Mouse (Mus musculus): Measurements from ENCODE around the gene Klf4.

Gene Klf4

DNA sequence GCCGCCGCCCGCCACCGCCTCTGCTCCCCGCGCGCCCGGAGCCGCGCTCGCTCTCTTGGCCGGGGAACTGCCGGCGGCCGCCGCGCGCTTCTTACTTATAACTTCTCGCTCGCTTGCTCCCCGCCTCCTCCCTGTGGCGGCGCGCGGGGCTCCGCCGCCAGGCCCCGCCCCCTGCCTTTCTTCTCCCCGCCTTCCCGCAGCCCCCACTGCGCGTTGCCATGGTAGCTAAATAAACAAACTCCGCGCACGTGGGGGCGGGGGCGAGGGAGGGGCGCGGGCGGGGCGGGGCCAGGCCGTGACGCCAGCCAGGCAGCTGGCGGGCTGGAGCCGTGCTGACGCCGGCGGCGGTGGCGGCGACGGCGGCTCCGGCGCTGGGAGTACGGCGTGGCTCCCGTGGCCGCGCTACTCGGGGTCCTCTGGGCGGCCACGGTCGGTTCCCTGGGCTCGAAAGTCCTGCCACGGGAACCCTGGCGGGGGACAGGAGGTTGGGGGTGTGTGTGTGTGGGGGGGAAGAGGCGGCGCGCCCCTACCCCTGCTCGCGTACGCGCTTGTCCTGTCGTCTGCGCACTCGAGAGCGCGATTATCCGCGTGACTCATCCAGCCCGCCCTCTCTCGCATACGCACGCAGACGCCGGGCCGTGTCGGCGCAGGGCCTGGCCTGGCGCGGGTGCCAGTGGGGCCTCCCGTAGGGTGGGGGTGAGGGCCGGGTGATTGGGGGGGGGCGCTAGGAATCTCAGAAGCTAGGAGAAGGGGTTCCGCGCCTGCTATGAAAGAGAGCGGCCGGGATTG lies at the start of gene Klf4:
TSS of gene Klf4 (minus strand) at position 60 of the 789 bp plus-strand sequence.
- DNase-seq (ENCODE audit: low spot score) = peak; percentile 85

DNA sequence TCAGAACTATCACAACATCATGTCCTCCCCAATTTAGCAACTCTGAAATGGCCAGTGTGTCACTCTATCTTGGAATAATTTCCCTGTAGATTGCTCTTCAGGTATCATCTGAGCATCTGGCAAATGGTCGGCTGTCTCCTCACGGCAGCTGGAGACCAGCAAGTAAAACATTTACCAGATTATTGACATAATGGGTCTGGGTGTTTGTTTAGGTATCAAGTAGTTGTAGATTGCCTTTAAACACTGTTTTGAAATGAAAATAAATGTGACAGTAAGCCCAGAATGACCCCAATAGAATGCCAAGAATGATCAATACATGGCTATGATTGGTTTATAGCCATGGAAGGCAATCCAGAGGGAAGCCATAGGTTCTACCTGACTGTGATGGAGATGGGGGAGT lies 39.2 kb upstream of the Klf4 start:
- no peak for DNase-seq (ENCODE audit: low spot score)

DNA sequence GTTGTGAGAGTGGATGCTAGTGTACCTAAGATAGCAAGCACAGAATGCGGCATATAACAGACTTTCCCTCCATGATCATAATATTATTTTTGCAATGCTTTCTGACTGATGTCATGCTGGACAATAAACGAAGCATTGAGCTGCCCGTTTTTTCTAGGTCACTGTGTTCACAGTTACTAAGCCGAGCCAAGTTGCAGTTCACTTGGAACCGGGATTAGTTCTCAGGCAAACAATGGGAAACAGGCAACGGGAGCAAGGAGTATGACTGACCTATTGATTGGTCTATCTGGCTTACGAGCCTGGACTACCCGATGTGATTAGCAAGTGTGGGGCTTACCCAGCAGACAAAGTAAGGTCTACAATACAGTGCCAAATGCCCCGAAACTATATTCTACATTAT lies 35.7 kb upstream of the Klf4 start:
- no peak for DNase-seq (ENCODE audit: low spot score)

DNA sequence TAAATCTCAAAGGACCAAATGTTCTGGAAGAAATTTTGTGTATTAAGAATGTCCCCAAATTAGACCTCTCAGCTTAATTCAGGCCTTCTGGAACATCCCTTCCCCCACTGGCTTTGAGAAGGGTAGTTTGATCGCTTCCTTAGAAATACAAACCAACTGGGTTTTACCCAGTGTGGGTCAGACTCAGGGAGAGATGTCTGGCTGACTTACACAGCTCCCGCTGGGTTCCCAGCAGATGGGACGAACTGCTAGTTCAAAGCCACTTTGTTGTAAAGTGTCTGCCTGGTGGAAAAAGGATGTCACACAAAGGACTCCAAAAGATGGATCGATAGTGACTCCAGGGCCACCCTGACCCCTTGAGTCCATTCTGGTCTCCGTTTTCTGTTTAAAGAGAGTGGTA lies 35.3 kb upstream of the Klf4 start:
- no peak for DNase-seq (ENCODE audit: low spot score)

DNA sequence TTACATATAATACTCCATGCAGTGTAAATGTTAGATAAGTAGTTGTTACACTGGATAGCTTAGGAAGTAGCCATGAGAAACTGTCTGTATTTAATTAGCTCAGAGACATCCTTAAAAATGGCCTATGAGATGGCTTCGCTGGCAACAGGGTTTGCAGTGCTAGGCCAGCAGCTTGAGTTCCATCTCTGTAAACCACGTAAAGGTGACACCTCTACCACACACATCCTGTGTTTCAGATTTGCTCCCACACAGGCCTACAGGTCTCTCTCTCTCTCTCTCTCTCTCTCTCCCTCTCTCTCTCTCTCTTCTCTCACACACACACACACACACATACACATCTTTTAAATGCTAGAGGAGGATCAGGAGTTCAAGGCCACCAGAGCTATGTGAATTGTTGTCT lies 32.1 kb upstream of the Klf4 start:
- no peak for DNase-seq (ENCODE audit: low spot score)

DNA sequence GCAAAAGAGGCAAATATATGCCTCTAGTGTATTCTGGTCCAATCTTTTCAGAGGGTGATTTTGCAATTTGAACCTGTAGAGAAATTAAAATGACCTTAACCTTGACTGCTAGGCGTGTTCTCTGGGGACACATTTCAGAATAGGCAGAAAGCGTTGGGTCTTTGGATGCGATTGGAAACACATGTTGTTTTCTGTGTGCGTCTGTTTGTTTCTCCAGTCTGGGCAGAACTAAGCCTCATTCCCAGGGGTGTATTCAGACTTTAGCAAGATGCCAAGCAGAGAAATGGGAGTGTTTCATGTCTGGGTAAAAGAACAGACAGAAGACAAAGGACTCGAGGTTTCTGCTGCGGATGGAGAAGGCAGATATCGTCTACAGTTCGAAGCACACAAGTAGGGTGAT lies 30.8 kb upstream of the Klf4 start:
- peak; percentile 1 for DNase-seq (ENCODE audit: low spot score)

DNA sequence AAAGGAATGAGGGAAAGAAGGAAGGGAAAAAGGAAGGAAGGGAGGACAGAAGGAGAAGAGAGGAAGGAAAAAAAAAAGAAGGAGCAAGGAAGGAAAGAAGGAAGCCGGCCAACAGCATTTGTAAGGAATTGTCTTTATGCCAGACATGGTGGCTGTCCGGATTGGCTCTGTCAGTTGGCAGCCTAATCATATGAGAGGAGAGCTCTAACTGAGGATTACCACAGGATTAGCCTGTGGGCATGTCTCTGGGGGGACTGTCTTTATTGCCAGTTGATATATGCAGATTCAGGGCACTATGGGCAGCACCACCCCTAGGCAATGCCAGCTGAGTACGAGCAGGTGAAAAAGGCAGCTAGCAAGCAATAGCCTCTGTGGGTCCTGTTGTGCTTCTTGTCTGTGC lies 29.8 kb upstream of the Klf4 start:
- no peak for DNase-seq (ENCODE audit: low spot score)

DNA sequence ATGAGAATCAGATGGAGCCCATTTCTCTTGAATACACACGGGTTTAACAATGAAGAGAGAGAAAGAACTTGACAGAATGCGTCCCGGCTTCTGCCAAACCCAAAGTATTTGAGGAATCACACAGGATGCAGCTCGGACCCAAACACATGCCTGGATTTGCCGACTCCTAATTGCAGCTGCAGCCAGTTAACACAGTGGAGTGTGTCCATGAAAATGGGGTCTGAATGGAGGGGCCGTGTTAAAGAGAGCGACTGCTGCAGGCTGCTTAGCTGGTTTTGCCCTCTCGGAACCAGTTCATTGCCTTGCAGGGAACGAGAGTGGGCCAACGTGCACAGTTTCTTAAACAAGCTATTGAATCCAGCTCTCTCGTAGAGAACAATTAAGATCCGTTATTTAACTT lies 14.6 kb upstream of the Klf4 start:
- no peak for DNase-seq (ENCODE audit: low spot score)

DNA sequence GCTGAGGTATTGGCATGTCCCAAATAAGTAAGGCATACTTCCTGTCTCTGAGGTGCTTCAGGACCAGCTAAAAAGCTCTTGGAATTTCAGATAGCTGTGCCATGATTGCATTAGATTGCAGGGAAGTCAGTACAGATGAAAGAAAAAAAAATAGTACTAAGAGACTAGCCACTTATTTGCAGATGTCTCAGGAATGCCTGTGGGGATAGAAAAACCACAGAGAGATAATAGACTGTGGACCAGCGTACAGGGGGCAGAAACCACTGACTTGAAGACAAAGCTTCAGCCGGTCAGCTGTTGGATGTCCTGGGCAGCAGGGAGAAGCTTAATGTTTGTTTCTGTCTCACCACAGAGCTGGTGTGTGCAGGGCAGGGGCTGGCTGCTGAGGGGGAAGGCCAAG lies 10.5 kb upstream of the Klf4 start:
- DNase-seq (ENCODE audit: low spot score) = no peak

DNA sequence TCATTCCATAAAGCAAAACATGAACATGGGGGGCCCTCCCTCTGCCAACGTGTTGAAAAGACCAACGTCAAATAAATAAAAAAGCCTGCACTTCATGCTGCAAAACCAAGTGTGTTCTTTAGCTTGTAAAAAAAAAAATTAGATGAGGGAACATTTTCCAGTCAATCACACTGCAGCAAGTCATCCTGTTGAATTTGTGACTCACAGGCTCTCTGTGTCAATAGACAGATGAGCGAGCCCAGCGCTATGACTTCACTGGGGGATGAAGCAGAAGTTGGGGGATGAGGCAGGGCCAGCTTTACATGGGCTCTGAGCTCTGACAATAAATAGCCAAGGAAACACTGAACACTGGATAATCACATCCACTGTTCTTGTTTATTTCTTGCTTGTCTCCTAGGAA lies 9.4 kb upstream of the Klf4 start:
- no peak for DNase-seq (ENCODE audit: low spot score)

DNA sequence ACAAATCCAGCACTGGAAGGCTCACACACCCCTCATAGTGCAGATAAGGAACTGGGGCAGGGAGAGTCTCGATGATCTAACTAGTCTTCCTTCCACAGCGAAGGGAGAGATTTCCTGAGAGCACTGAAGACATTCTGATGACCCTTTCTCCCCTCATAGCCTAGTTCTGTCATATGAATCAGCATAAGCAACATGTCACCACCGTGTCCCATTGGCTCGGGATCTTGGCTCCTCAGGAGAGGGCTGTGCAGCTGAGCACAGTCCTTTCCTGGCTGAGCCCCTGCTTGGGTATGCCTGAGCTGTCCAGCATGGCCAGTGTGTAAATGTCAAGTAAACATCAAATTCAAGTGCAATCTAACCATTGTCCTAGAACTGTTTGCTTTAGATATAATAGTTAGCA lies 9.0 kb upstream of the Klf4 start:
- no peak for DNase-seq (ENCODE audit: low spot score)

DNA sequence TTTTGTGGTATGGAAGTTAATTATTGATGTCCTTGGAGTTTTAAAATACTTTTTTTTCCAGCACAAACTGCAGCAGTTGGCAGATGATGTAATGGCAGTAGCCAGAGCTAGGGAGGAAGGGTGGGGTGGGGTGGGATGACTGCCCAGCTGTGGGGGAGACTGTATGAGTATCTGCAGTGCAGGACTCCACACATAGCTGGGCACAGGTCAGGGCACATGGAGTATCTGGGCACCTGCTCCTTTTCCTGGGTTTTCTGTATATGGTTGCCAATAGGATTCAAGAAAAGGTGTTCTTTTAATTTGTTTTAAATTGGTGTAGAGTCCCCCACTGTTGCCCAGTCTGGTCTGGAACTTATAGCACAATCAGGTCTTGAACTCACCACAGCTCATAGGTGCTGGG lies 2.7 kb upstream of the Klf4 start:
- DNase-seq (ENCODE audit: low spot score) = no peak

DNA sequence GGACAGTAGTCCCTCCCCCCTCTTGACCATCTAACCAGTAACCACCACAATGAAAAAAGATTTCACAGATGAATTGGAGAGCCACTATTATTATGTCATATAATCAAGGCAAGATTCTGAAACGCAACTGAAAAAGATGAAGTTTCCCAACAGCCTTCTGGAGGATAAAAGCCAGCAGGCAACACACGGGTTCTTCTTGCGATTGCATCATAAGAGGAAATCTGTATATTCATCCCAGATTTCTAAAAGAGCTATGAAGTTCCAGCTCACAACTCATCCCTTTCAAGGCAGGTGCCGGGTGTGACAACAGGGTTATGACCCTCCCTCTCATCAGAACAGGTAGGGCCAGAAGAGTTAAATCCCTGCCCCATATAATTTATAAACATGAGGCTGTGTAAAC lies 2.2 kb upstream of the Klf4 start:
- DNase-seq (ENCODE audit: low spot score) = no peak

DNA sequence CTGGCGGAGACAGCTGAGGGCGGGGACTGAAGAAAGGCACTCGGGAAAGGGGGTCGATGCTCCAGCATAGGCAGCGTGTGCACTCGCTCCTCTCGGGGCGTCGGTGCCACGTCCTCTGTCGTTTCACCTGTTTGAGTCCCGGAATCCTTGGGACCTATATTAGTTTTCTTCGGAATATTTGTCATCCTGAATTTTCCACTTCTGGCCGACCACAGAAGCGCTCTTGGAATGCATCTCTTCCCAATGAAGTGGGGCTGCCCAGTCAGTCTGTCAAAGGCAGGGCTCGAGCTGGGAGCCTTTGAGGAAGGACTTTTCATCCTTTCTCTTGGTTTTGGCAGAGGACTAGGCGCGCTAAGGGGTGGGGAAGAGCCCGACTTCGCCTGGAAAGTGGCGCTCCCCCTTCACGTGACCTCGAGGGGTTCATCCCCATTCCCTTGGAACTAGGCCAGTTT lies 1.6 kb upstream of the Klf4 start:
- peak; percentile 3 for DNase-seq (ENCODE audit: low spot score)

DNA sequence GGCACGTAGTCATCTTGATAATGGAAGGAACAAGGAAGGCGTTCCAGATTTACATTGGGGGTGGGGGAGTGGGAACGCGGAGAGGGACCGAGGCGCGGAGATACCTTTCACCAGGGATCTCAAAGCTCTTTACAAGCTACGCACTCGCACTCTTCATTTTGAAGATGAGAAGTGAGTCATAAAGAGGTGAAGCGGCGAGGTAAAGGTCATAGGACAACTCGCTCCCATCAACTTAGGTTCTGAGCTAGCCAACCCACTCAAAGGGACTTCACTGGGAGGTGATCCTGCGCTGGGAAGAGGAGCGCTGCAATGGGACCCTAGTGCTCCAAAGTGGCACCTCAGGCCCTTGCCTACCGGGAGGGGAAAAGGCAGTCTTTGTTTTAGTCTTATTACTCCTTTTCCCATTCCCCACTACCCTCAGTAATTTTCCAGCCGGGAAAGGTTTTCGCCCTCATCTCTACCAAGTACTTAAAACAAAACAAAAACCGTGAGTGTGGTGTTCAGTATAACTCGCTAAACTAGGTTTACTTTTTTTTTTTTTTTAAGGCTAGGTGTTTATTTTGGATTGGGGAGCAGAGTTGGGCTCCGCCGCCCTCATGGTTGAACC lies 1.0 kb upstream of the Klf4 start:
- peak; percentile 40 for DNase-seq (ENCODE audit: low spot score)

DNA sequence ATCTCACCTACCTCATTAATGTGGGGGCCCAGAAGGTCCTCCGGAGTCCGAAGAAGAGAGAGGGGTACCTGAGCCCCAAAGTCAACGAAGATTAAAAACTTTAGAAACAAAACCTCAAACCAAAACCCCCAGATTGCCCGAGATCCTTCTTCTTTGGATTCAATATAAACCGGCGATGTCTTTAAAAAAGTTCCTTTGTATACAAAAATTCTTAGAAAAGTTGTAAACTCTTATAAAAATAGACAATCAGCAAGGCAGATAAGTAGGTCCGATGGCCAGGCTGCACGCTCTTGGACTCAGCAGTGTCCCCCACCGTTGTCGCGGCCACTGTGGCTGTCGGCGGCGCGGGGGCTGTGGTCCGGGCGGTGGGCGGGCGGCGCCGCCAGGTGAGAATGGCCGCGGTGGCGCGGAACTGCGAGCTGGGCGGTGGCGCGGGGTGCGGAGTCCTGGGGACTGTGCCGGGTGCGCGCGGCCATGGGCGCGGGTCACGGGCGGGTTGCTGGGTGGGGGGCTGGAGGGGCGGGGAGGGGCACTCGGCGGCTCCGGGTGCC lies 335 bp downstream of the Klf4 start:
- DNase-seq (ENCODE audit: low spot score) = no peak

DNA sequence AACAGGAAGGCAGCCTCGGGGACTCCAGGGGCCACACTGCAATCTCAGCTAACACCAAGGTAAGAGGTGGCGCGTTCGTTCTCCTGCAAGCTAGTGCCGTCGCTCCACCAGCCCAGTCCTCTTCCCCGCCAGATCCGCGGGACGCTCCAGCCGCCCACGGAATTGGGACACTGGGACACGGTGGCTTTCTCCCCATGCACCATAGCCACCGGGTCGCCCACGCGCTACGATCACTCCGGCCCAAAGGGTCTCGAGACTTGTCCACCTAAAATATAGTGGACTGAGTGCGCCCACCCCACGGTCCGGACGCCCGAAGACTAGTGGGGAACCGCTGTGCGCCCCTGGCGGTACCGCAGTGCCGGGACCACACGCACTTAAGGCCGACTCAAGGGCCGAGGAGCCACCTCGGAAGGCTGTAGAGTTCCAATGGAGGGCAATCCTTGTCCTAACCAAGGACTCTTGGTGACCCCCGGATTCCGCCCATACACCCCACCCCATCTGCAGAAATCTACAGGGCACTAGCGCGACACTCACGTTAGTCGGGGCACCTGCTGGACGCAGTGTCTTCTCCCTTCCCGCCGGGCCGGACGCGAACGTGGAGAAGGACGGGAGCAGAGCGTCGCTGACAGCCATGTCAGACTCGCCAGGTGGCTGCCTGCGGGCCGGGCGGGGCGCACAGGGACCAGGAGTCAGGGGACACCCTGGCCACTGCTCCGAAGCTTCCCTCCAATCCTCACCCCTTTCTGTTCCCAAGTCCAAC lies 990 bp downstream of the Klf4 start:
- DNase-seq (ENCODE audit: low spot score) = peak; percentile 39

DNA sequence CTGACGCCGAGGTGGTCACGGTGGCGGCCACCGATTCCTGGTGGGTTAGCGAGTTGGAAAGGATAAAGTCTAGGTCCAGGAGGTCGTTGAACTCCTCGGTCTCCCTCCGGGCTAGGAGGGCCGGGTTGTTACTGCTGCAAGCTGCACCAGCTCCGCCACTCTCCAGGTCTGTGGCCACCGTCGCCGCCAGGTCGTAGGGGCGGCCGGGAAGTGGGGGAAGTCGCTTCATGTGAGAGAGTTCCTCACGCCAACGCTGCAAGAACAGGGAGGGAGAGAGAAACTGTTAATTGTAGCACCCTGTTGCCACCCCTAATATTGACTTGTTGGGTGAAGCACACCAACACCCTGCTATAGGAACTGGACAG lies 1.6 kb downstream of the Klf4 start:
- peak; percentile 31 for DNase-seq (ENCODE audit: low spot score)

DNA sequence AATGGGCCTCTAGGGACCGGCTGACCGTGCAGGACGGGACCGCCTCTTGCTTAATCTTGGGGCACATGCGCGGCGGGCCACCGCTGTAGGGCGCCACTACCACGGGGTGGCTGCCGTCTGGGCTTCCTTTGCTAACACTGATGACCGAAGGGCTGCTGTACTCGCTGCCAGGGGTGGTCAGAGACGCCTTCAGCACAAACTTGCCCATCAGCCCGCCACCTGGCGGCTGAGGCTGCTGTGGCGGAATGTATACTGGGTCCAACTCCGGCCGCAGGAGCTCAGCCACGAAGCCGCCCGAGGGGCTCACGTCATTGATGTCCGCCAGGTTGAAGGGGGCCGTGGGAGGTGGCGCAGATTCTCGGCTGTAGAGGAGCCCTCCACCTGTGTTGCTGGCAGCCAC lies 2.0 kb downstream of the Klf4 start:
- peak; percentile 53 for DNase-seq (ENCODE audit: low spot score)

DNA sequence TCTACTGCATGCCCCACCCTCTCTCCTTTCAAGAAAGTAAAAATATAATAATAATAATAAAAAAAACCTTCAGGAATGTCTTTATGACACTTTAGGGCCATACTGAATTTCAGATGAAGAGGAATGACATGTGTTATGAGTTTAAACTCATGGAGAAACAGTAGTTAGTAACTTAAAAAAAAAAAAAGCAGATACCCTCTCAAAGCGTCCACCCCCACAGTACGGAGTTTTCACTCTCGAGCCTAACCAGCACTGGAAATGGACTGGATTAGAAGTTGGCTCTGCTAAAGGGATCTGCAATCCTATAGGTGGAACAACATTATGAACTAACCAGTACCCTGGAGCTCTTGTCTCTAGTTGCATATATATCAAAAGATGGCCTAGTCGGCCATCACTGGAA lies 3.9 kb downstream of the Klf4 start:
- DNase-seq (ENCODE audit: low spot score) = no peak

DNA sequence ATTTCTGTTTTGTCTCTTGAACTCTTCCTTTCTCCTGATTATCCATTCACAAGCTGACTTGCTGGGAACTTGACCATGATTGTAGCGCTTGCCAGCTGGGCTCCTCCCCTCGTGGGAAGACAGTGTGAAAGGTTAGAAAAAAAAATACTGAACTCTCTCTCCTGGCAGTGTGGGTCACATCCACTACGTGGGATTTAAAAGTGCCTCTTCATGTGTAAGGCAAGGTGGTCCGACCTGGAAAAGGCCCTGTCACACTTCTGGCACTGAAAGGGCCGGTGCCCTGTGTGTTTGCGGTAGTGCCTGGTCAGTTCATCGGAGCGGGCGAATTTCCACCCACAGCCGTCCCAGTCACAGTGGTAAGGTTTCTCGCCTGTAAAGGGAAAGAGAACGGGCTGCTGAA lies 4.3 kb downstream of the Klf4 start:
- DNase-seq (ENCODE audit: low spot score) = no peak

DNA sequence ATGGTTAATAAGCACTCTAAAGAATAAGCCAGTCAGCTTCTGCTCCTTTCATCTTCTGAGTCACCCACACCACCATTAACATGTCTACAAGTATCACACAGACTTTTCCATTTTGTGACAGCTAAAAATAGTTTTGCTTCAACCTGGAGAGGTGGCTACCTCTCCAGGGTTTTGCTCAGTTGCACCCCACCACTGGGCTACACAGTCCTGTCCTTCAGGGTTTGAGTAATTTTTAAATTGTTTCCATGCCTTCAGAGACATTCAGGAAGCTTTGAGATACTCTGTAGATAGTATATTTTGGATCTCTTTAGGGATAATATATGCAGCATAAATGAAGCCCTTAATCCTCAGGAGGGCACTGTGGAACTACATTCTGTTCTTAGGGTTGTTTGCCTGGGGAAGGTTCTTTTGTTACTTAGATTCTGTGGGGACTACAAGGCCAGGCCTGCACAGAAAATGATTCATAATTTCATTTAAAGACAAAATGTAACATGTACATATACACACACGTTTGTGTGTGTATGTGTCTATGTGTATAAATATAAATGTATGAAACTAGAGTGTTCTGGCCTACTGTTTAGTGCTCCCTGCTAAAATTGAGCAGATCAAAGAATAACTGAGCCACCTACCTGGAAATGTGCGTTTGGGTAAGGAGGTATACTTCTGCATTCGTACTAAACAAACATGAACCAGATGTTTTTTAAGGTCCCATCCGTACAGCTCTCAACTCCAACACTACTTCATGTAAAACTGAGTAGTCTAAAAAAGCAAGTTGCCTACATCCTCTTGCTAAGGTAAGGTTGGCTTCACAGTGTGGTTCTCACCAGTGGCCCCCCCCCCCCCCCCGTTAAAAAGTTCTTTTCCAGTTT lies 5.8 kb downstream of the Klf4 start:
- no peak for DNase-seq (ENCODE audit: low spot score)

Measured in ovary, postnatal 10 days (tissue).